Mouse (Mus musculus) heart, adult 2 months (tissue): ENCODE results near the gene Jagn1. TPM values are rescaled to one million over a fixed set of nuclear protein-coding genes. Genes with fewer than 3 reads are reported as not detected.

ENCODE experiments used
- DNase-seq, 2 experiments: peaks; one replicate each; pipeline ENCODE4 v3.0.0; 2021
- H3K27ac ChIP-seq: fragments of 200-600 bp; 2 replicates; pipeline ENCODE4 v1.8.1; 2022
- H3K27me3 ChIP-seq: fragments of 200-500 bp; 2 replicates; pipeline ENCODE4 v1.6.1; 2012; ENCODE audit warnings: mild to moderate bottlenecking, low read length, inconsistent platforms, mixed read lengths; ENCODE audit not compliant: control insufficient read depth, insufficient read depth
- H3K36me3 ChIP-seq: fragments of 200-500 bp; 2 replicates; pipeline ENCODE4 v1.6.1; 2012; ENCODE audit warnings: low read length, inconsistent platforms; ENCODE audit not compliant: control insufficient read depth, insufficient read depth
- H3K4me1 ChIP-seq: fragments of 200-500 bp; 2 replicates; pipeline ENCODE4 v1.6.1; 2011; ENCODE audit warnings: low read length; ENCODE audit not compliant: control insufficient read depth, insufficient read depth
- H3K4me3 ChIP-seq: fragments of 200-600 bp; 2 replicates; pipeline ENCODE4 v1.8.1; 2022
- H3K79me2 ChIP-seq: fragments of 200-500 bp; replicated peaks from 2 replicates; pipeline ENCODE4 v1.6.1; 2012; ENCODE audit warnings: mild to moderate bottlenecking, inconsistent platforms, low read length, moderate library complexity, mixed read lengths; ENCODE audit not compliant: control insufficient read depth, insufficient read depth
- H3K9ac ChIP-seq: fragments of 200-500 bp; 2 replicates; pipeline ENCODE4 v1.6.1; 2012; ENCODE audit warnings: low read depth, mild to moderate bottlenecking, control low read depth, inconsistent platforms, low read length, mixed read lengths
- CTCF ChIP-seq: fragments of 200-600 bp; IDR thresholded peaks from 2 replicates; pipeline ENCODE4 v1.8.1; 2022; ENCODE audit warnings: antibody characterized with exemption, mild to moderate bottlenecking, moderate library complexity
- EP300 ChIP-seq: fragments of 200-500 bp; IDR thresholded peaks from 2 replicates; pipeline ENCODE4 v1.6.1; 2011; ENCODE audit warnings: low read depth, low read length, control low read depth; ENCODE audit not compliant: insufficient read depth
- POLR2A ChIP-seq: fragments of 200-500 bp; IDR thresholded peaks from 2 replicates; pipeline ENCODE4 v1.6.1; 2011; ENCODE audit warnings: mild to moderate bottlenecking, low read depth, low read length, control low read depth; ENCODE audit not compliant: insufficient read depth
- WGBS: fragments of 180-500 bp; shearing (Covaris S2); methylation state at CpG from one replicate; pipeline ENCODE4 v1.1.7; 2018; 5-methylcytosine and 5-hydroxymethylcytosine counted together
- intact Hi-C: fragments of 180-260 bp; cut with DNase I; formaldehyde crosslinking; loops from one replicate; pipeline ENCODE4 v1.15.1; 2025
- polyA plus RNA-seq: library from polyadenylated mRNA; depleted of rRNA; stranded (reverse); fragments of >200 nt; gene quantifications from 2 replicates; pipeline ENCODE4 v1.2.3, GENCODE M21; 2012
- total RNA-seq, 2 experiments: library from RNA; stranded (reverse); gene quantifications; 2 replicates each; pipeline ENCODE4 v1.2.3; 2021

The Jagn1 gene
- total and polyA plus RNA-seq, 3 experiments: 21.1 to 43.3 (median 22.5) TPM

DNA sequence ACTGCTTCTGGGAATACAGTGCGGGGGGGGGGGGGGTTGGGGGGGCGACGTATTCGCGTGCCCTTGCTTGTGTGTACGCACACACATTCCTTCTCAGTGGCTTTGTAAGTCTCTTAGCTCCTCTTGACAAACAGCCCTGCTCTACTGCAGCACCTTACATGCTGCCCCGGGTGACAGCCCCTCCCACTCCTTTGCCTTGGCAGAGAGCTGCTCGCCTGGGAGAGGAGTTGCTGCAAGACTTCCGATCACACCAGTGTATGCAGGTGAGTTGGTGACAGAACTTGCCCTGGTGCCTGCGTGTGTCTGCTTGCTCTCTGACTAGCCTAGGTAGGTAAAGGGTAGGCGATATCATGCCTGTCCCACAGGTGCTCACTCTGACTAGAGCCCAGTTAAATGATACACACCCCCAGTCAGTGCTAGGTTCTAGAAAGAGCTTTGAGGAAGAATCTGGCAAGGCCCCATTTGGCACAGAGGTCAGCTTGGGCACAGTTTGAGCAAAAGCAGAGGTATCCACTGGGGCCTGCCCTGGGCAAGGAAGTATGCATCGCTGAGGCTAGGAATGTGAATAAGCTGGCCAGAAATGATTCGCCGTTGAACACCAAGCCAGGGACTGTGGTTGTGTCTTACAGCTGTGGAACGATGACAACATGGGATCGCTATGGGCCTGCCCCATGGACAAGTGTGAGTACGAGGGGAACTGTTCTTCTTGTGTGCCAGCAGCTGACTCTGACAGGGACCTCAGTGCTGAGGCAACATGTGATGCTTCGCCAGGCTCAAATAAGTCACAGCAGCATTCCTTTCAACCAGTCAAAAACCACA is 38.4 kb downstream of the Jagn1 start:
- Histone ChIP-seq H3K36me3 (no peaks in the 10 kb centered on the region), H3K27me3 (no peaks in the 10 kb centered on the region), H3K4me1 (peaks cover 3% of the 10 kb centered on the region), H3K27ac (no peak overlapping the region), H3K79me2 (no peaks in the 10 kb centered on the region), H3K9ac (no peak overlapping the region), H3K4me3 (no peak overlapping the region)
- TF ChIP-seq EP300 (0 out of 2 replicates have a peak, but pooled peaks have one; percentile 42), POLR2A (no peak)
- DNase-seq: peak in 1 of 2 experiments; percentile 44
- 55% methylated on average over 18 of the region's 18 CpGs for WGBS
- intact Hi-C loops: loop anchor here (5.0 kb wide), 2 partner anchors 38 to 217 kb away; partner anchors contain the start of genes Jagn1 and Tatdn2

DNA sequence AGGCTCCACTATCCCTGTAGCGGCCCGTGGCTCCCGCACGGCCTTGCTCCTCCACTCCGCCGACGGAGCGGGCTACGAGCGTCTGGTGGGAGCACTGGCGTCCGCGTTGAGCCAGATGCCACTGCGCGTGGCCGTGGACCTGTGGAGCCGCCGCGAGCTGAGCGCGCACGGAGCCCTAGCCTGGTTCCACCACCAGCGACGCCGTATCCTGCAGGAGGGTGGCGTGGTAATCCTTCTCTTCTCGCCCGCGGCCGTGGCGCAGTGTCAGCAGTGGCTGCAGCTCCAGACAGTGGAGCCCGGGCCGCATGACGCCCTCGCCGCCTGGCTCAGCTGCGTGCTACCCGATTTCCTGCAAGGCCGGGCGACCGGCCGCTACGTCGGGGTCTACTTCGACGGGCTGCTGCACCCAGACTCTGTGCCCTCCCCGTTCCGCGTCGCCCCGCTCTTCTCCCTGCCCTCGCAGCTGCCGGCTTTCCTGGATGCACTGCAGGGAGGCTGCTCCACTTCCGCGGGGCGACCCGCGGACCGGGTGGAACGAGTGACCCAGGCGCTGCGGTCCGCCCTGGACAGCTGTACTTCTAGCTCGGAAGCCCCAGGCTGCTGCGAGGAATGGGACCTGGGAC is 40.2 kb downstream of the Jagn1 start:
- Histone ChIP-seq H3K27ac (peak overlapping the region; percentile 88), H3K79me2 (no peaks in the 10 kb centered on the region), H3K4me1 (peaks cover 3% of the 10 kb centered on the region), H3K9ac (peak overlapping the region; percentile 41), H3K4me3 (peak overlapping the region; percentile 62), H3K36me3 (no peaks in the 10 kb centered on the region), H3K27me3 (no peaks in the 10 kb centered on the region)
- TF ChIP-seq POLR2A (no peak), CTCF (no peak), EP300 (no peak)
- DNase-seq: peak; percentile 61 to 62
- intact Hi-C loops: loop anchor here (1.0 to 5.0 kb wide), 4 partner anchors 40 to 215 kb away; partner anchors contain the start of genes Brk1, Emc3, Fancd2 and Jagn1
- 3% methylated on average over 65 of the region's 65 CpGs for WGBS

GRCm38 (mm10) chr6:113483100-113483615 is 40.8 kb downstream of the Jagn1 start, which contains the start of gene Creld1:
Creld1 (plus strand) TSS chr6:113483297.
- WGBS: under 1% methylated on average over 26 of the region's 26 CpGs
- intact Hi-C loops: loop anchor here (1.0 to 5.0 kb wide), 4 partner anchors 41 to 214 kb away; partner anchors contain the start of genes Brk1, Emc3, Fancd2 and Jagn1
- Histone ChIP-seq H3K27ac (peak within 1 kb of the TSS; percentile 88), H3K9ac (peak within 1 kb of the TSS; percentile 46), H3K36me3 (no peaks in the 10 kb centered on the region), H3K27me3 (no peaks in the 10 kb centered on the region), H3K4me1 (peaks cover 3% of the 10 kb centered on the region), H3K4me3 (peak within 1 kb of the TSS; percentile 62), H3K79me2 (no peaks in the 10 kb centered on the region)
- TF ChIP-seq EP300 (no peak), CTCF (no peak), POLR2A (peak; percentile 81)
- peak; percentile 91 to 97 for DNase-seq

DNA sequence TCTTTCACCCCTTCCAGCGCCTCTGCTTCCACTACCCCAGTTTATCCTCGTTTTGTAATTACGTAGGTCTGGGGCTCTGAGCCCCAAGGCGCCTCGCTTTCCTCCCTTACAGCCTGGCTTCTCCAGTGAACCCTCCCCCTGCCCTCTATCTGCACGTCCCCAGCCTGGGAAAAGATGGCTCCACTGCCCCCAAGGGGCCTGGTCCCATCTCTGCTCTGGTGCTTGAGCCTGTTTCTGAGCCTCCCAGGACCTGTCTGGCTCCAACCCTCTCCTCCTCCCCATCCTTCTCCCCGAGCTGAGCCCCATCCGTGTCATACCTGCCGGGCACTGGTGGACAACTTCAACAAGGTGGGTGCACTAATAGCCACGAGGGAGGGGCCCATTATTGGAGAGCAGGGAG is 41.4 kb downstream of the Jagn1 start:
- H3K36me3 ChIP-seq: no peaks in the 10 kb centered on the region
- 10% methylated on average over 10 of the region's 10 CpGs for WGBS
- H3K4me1 ChIP-seq: peaks cover 3% of the 10 kb centered on the region
- peak overlapping the region; percentile 62 for H3K4me3 ChIP-seq
- no peaks in the 10 kb centered on the region for H3K27me3 ChIP-seq
- H3K9ac ChIP-seq: peak overlapping the region; percentile 46
- no peaks in the 10 kb centered on the region for H3K79me2 ChIP-seq
- peak in 1 of 2 experiments; percentile 52 for DNase-seq
- intact Hi-C loops: loop anchor here (1.0 to 5.0 kb wide), 4 partner anchors 41 to 214 kb away; partner anchors contain the start of genes Brk1, Emc3, Fancd2 and Jagn1
- H3K27ac ChIP-seq: peak overlapping the region; percentile 88
- TF ChIP-seq CTCF (no peak), EP300 (no peak), POLR2A (no peak)

DNA sequence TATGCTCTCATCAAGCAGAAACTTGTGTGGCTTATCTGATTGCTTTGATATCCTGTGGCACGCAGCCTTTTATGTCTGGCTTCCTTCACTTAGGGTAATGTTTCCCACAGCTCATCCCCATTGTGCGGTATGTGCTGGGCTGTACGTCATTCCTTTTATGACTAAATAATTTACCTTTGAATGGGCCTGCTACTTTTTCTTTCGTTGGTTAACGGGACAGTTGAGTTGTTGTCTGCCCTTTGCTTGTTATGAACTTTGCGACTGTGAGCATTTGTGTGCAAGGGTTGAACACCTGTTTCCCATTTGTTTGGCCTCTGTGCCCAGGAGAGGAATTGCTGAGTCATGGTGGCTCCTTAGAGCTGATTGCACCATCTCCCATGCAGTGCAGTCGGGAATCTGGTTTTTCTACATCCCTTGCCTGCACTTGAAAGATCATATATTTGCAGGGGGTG is 44.8 kb downstream of the Jagn1 start:
- Histone ChIP-seq H3K27ac (no peak overlapping the region), H3K79me2 (no peaks in the 10 kb centered on the region), H3K36me3 (no peaks in the 10 kb centered on the region), H3K4me3 (no peak overlapping the region), H3K27me3 (no peaks in the 10 kb centered on the region), H3K4me1 (peaks cover 3% of the 10 kb centered on the region), H3K9ac (no peak overlapping the region)
- TF ChIP-seq POLR2A: no peak
- no peak for TF ChIP-seq CTCF
- no peak for DNase-seq
- intact Hi-C loops: no loop called here
- 60% methylated on average over 7 of the region's 7 CpGs for WGBS
